Mouse (Mus musculus) heart, adult 8-10 months (tissue): ENCODE measurements at regions not wholly inside any gene's neighbourhood (a gene's known extent, or its start where the extent isn't known, plus 50 kb on each side); places are given as distances from the start of the nearest gene placed in this dataset.

Experiments used
- DNase-seq: peaks from one replicate; pipeline ENCODE4 v3.0.0; 2022; ENCODE audit warnings: low spot score

DNA sequence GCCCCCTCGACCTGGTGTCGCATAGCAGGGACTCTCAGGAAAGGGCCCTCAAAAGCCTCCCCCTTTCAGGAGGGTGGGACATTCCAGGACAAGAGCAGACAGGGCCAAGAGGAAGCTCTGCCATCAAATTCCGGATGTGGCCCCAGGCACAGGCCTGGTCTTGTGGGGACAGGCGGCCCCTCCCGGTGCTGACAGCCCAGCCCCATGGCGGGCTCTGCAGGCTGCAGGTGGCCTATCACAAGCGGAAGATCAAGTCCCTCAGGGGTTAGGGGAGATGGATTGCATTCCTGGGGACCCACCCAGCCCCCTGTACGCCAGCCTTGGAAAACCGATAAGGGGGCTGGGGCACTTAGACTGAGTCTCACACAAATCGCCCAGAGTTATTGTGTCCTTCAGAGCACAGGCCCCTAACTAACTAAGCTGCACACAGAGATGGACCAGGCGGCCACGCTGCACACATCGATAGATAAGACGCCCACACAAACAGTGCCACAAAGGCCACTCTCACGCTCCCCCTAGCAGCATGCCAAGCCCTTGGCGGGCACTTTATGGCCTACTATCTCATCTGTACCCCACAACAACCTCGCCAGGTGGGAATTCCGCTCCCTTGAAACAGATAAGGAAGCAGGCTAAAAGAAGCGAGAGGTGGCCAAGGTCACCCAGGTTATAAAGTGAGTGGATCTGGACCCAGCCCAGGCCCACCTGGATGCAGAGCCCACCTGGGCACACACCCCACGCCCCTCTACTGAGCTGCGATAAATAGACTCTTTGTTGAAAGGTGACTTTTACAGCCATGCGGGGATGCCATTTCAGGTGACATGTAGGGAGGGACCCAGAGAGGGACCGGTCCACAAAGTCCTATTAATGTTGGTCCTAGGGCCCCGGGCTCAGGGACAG, 55.5 kb downstream of the Gm5294 start:
- DNase-seq: no peak

GRCm38 (mm10) chr5:138881649-138882226, 61.9 kb downstream of the Gm5294 start:
- no peak for DNase-seq

DNA sequence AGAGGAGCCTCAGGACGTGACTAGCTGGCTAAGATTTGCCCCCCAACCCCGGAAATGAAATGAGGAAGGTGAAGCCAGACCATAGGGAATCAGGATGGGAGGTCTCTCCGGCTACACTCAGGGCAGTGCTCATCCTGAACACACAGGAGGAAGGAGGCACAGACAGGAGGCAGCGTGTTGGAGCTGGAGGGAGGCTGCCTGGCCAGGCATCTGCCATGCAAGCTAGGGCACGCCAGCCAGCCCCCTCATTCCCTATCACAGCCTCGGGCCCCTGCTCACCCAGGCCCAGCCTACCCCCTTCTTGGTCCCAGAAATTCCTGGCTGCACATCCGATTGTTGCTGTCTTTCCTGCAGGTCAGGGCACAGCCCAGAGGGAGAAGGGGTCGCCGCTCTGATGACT, 63.7 kb downstream of the Gm5294 start:
- DNase-seq: no peak

DNA sequence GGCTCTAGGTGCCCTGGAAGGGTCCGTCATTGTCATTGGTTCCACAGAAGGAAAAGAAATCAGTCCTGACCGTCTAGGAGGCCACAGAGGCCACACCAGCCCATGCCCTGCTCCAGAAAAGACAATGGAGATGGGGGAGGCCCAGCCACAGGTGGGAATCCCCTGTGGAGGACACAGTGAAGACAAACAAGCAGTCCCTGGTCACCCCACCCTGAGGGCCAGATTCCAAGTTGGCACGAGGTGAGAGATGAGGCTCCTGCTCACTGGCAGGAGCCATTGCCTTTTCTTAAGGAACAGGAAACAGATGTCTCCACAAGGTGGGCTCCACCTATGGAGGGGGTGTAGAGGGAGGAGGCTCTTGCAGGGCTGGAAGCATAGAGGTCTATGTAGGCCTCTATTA, 66.0 kb downstream of the Gm5294 start:
- peak; percentile 45 for DNase-seq

DNA sequence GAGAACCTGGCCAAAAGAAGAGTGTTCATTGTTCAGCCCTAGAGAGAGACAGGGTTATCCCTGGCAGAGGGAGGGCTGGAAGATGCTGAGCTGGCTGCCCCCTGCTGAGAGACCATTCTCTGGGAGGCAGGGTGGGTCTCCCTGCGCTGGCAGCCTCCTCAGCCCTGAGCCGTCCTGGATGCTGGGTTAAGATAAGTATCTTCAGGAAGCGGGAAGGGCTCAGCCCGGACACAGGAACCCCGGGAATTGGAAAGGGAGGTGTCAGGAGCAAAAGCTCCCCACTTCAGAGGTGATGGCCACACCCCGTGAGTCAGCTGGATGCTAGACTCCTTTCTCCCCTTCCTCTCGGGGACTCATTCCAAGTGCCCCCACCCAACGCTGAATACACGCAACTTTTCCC, 68.9 kb downstream of the Gm5294 start:
- peak; percentile 55 for DNase-seq

- peak; percentile 34 for DNase-seq
Measured at GRCm38 (mm10) chr5:138889760-138890159, 69.9 kb downstream of the Gm5294 start.

DNA sequence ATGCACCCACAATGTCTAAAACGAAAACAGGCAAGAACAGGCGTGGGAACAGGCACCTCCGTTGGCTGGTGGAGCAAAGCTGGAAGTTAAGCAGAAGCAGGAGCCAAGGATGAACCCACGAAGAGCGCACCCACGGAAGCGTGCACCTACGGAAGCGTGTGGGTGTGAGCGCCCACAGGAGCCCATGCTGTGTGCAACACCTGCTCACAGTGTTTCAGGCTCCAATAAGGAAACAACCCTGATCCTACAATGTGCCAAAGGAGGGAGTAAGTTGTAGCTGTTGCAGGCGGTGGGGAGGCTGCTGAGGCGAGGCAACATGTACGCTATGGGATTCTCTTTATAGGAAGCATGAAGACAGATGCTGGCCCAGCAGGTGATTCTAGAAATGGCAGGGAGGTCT, 74.6 kb downstream of the Gm5294 start:
- no peak for DNase-seq

DNA sequence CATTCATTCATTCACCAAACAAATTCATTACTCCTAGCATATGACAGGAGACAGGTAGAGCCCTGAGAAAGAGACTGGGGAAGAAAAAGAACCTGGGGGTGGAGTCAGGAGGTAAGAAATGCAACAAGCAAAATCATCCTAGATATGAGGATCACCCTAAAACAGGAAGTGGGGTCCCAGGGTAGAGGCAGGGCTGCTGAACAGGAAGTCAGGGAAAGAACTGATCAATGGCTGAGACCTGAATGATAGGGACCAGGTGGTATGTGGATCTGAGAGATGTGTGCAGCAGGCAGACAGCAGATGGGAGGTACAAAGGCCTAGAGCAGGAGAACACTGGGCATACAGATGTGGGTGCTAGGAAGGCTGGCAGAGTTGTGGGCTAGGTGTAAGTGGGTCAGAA, 77.4 kb downstream of the Gm5294 start:
- no peak for DNase-seq

- no peak for DNase-seq
Measured at GRCm38 (mm10) chr5:138898440-138898839, 78.6 kb downstream of the Gm5294 start.

- no peak for DNase-seq
Measured at GRCm38 (mm10) chr5:138900952-138901599, 81.2 kb downstream of the Gm5294 start.

- DNase-seq: no peak
Measured at GRCm38 (mm10) chr5:138902316-138902715, 82.4 kb downstream of the Gm5294 start.

DNA sequence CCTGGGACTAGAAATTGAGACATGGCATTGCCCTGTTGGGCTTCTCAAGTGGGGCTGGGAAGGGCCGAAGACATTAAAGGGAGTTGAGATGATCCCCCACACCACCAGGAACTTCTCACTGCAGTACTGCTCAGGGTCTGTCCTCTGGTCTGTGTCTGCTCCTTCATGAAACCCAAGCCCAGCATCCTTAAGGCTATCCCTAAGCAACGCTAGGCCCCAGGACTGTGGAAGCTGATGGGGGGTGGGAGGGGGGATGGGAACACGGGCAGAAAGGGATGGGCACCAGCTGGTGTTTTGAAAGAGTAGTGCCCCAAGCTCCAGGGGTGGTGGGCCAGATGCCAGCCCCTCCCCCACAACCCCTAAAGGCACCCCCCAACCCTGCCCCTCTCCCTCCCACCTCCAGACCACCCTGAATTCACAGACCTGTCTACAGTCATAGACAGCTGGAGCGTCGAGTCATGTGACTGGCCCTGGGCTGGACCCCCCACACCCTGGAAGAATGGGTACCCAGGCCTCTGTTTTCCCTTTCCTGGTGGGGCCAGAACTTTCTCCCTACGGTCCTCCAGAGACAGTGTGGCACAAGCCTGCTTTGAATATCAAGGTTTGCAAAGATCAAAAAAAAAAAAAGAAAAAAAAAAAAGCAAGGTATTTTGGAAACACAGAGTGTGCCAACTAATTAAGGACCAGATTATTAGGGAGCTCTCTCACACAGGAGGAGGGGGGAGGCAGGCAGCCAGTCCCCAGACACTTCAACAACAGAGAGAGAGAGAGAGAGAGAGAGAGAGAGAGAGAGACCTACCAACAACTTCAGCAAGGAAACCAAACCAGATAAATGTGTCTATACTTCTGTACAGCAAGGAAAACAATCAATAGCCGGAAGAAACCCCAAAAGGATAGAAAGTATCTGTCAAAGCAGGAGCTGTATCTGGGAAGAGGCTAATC, 85.1 kb downstream of the Pdgfa start:
- DNase-seq: no peak

- DNase-seq: no peak
Measured at GRCm38 (mm10) chr5:138912711-138913105, 84.5 kb downstream of the Pdgfa start.

GRCm38 (mm10) chr5:138915068-138915467, 82.1 kb downstream of the Pdgfa start:
- no peak for DNase-seq

DNA sequence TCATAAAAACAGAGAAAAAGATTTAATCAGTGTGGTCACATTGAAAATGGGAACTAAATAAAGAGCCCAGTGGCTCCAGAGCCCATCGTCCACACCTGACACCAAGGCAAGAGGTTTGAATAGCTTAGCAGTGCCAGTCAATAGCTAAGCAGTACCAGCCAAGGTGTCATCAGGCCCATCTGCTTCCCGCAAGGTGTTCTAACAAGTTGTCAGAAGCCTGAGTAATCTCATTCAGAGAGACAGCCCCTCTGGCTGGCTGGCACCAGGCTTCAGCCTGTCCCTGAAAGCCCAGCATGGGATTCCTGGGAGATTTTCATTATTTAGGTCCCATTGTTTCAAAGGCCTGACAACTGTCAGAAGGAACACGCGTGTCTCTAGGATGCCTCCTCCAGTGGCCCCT, 81.7 kb downstream of the Pdgfa start:
- DNase-seq: no peak

DNA sequence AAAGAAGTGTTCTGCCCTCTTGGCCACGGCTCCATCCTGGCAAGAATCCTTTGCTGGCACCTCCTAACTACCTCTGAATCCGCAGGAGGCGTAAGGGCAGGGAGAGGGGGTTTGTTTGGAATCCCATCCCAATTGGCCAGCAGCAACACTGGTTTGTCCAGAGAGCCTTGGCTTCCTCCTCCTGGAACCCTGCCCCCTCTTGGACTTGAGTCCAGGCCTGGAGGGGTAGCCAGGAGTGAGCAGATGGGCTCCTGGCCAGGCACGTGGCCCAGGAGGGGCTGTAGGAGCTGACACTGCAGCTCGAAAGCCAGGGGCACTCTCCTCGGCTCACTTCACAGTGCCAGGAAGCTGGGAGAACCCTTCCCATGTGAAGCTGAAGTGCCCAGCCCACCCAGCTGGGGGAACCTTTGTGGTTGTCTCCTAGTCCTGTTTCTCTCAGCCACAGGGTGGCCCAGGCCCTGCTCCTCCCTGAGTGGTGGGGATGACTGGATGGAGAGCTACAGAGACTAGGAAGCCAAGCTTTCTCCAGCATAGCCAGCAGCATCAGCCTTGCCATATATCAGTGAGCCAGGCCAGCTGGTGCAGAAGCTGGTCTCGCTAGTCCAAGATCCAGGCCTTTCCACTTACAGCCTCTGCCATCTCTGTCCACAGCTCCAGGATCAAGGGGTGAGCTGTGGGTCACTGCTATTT, 76.9 kb downstream of the Pdgfa start:
- peak; percentile 45 for DNase-seq

DNA sequence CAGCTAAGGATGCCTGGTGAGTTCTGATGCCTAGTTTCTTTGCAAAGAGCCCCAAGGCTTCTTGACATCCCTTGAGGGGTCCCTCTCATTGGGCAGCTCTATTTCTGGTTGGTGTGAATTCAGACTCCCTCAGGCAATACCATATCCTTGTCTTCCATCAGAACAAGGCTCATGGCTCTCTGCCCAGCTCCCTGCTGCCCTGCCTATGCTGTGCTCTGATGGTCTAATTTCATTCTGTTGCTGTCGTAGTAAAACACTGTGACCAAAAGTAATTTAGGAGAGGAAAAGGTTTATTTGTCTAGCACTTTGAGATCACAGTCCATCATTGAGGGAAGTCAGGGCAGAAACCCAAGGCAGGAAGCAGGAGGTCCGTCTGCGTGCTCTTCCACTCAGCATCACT, 75.1 kb downstream of the Pdgfa start:
- no peak for DNase-seq
